Mouse (Mus musculus) testis, postnatal 14 days (tissue): Measurements from ENCODE around the gene Loxl4.

Experiments
- DNase-seq: peaks from one replicate; pipeline ENCODE4 v3.0.0; 2021; ENCODE audit warnings: low spot score

Loxl4 gene

GRCm38 (mm10) chr19:42609716-42610115 lies 2.9 kb downstream of the Loxl4 start:
- no peak for DNase-seq

GRCm38 (mm10) chr19:42608082-42608481 lies 4.5 kb downstream of the Loxl4 start:
- DNase-seq = no peak

- DNase-seq = no peak
Measured at GRCm38 (mm10) chr19:42602576-42602975, 10.0 kb downstream of the Loxl4 start.

GRCm38 (mm10) chr19:42602041-42602440 lies 10.6 kb downstream of the Loxl4 start:
- no peak for DNase-seq

GRCm38 (mm10) chr19:42601445-42601844 lies 11.2 kb downstream of the Loxl4 start:
- no peak for DNase-seq

GRCm38 (mm10) chr19:42600591-42600990 lies 12.0 kb downstream of the Loxl4 start:
- no peak for DNase-seq

GRCm38 (mm10) chr19:42599891-42600290 lies 12.7 kb downstream of the Loxl4 start:
- no peak for DNase-seq

- no peak for DNase-seq
Measured at GRCm38 (mm10) chr19:42597896-42598295, 14.7 kb downstream of the Loxl4 start.

GRCm38 (mm10) chr19:42597286-42597685 lies 15.3 kb downstream of the Loxl4 start:
- no peak for DNase-seq

- no peak for DNase-seq
Measured at GRCm38 (mm10) chr19:42595066-42595465, 17.5 kb downstream of the Loxl4 start.

GRCm38 (mm10) chr19:42593456-42593855 lies 19.2 kb downstream of the Loxl4 start:
- no peak for DNase-seq

- no peak for DNase-seq
Measured at GRCm38 (mm10) chr19:42591534-42591933, 21.1 kb downstream of the Loxl4 start.

GRCm38 (mm10) chr19:42589246-42589645 lies 23.4 kb downstream of the Loxl4 start:
- no peak for DNase-seq

- no peak for DNase-seq
Measured at GRCm38 (mm10) chr19:42587704-42588103, 24.9 kb downstream of the Loxl4 start.

GRCm38 (mm10) chr19:42584188-42584587 lies 28.4 kb downstream of the Loxl4 start:
- no peak for DNase-seq

GRCm38 (mm10) chr19:42583677-42584076 lies 28.9 kb downstream of the Loxl4 start:
- DNase-seq = no peak

- DNase-seq = no peak
Measured at GRCm38 (mm10) chr19:42582811-42583370, 29.7 kb downstream of the Loxl4 start.

- DNase-seq = no peak
Measured at GRCm38 (mm10) chr19:42580701-42581100, 31.9 kb downstream of the Loxl4 start.

- no peak for DNase-seq
Measured at GRCm38 (mm10) chr19:42578631-42579030, 34.0 kb downstream of the Loxl4 start.

- no peak for DNase-seq
Measured at GRCm38 (mm10) chr19:42576856-42577255, 35.8 kb downstream of the Loxl4 start.

- DNase-seq = no peak
Measured at GRCm38 (mm10) chr19:42575317-42575716, 37.3 kb downstream of the Loxl4 start.

GRCm38 (mm10) chr19:42571291-42571690 lies 41.3 kb downstream of the Loxl4 start:
- no peak for DNase-seq

GRCm38 (mm10) chr19:42569076-42569475 lies 43.5 kb downstream of the Loxl4 start:
- DNase-seq = peak; percentile 57

- DNase-seq = no peak
Measured at GRCm38 (mm10) chr19:42567020-42567419, 45.6 kb downstream of the Loxl4 start.
